Mouse (Mus musculus): Measurements from ENCODE around the gene Gm10320. TPM values are rescaled to one million over a fixed set of nuclear protein-coding genes. Genes with fewer than 3 reads are reported as not detected.

The Gm10320 gene
- total RNA-seq, 2 experiments from 2014 or later = not detected

GRCm38 (mm10) chr13:98504181-98504660 is 12.4 kb upstream of the Gm10320 start:
- peak in 1 of 2 experiments; percentile 14 for DNase-seq

GRCm38 (mm10) chr13:98503601-98504000 is 11.8 kb upstream of the Gm10320 start:
- peak in 1 of 2 experiments; percentile 10 for DNase-seq
- intact Hi-C loops (cut with DNase I) = loop anchor here (5.0 kb wide), 2 partner anchors 84 to 151 kb away; partner anchors contain the start of gene Foxd1

More at GRCm38 (mm10) chr13:98504181-98504660, 12.4 kb upstream of the Gm10320 start:
- intact Hi-C loops (cut with DNase I) = loop anchor here (5.0 kb wide), 2 partner anchors 83 to 152 kb away; partner anchors contain the start of gene Foxd1

GRCm38 (mm10) chr13:98502813-98503341 is 11.1 kb upstream of the Gm10320 start:
- intact Hi-C loops (cut with DNase I) = loop anchor here (5.0 kb wide), 2 partner anchors 84 to 151 kb away; partner anchors contain the start of gene Foxd1

GRCm38 (mm10) chr13:98502236-98502812 is 10.5 kb upstream of the Gm10320 start:
- intact Hi-C loops (cut with DNase I) = loop anchor here (5.0 kb wide), 2 partner anchors 85 to 150 kb away; partner anchors contain the start of gene Foxd1
- DNase-seq = peak in 1 of 2 experiments; percentile 7

More at GRCm38 (mm10) chr13:98502813-98503341, 11.1 kb upstream of the Gm10320 start:
- DNase-seq = peak in 1 of 2 experiments; percentile 18

GRCm38 (mm10) chr13:98501321-98501720 is 9.5 kb upstream of the Gm10320 start:
- intact Hi-C loops (cut with DNase I) = loop anchor here (5.0 kb wide), 2 partner anchors 86 to 149 kb away; partner anchors contain the start of gene Foxd1

GRCm38 (mm10) chr13:98500471-98501125 is 8.8 kb upstream of the Gm10320 start:
- intact Hi-C loops (cut with DNase I) = loop anchor here (5.0 kb wide), 2 partner anchors 87 to 148 kb away; partner anchors contain the start of gene Foxd1
- DNase-seq = no peak

More at GRCm38 (mm10) chr13:98501321-98501720, 9.5 kb upstream of the Gm10320 start:
- no peak for DNase-seq

GRCm38 (mm10) chr13:98498561-98498960 is 6.8 kb upstream of the Gm10320 start:
- no peak for DNase-seq
- intact Hi-C loops (cut with DNase I) = no loop called here

- intact Hi-C loops (cut with DNase I) = no loop called here
- DNase-seq = no peak
These were observed 6.3 kb upstream of the Gm10320 start for GRCm38 (mm10) chr13:98498080-98498479.

GRCm38 (mm10) chr13:98496917-98497870 is 5.4 kb upstream of the Gm10320 start:
- intact Hi-C loops (cut with DNase I) = no loop called here
- DNase-seq = peak in 1 of 2 experiments; percentile 34

- DNase-seq = no peak
- intact Hi-C loops (cut with DNase I) = no loop called here
These were observed 2.8 kb upstream of the Gm10320 start for GRCm38 (mm10) chr13:98494492-98495064.

- DNase-seq = no peak
These were observed 911 bp upstream of the Gm10320 start for GRCm38 (mm10) chr13:98492569-98493255.

GRCm38 (mm10) chr13:98486726-98487125 is 5.1 kb downstream of the Gm10320 start:
- intact Hi-C loops (cut with DNase I) = no loop called here
- DNase-seq = no peak

More at GRCm38 (mm10) chr13:98492569-98493255, 911 bp upstream of the Gm10320 start:
- intact Hi-C loops (cut with DNase I) = no loop called here

- intact Hi-C loops (cut with DNase I) = no loop called here
- peak in 1 of 2 experiments; percentile 28 for DNase-seq
These were observed 5.6 kb downstream of the Gm10320 start for GRCm38 (mm10) chr13:98486161-98486560.

- intact Hi-C loops (cut with DNase I) = no loop called here
- peak in 1 of 2 experiments; percentile 25 for DNase-seq
These were observed 6.4 kb downstream of the Gm10320 start for GRCm38 (mm10) chr13:98485440-98485839.

GRCm38 (mm10) chr13:98477991-98478390 is 13.8 kb downstream of the Gm10320 start:
- DNase-seq = no peak
- intact Hi-C loops (cut with DNase I) = no loop called here

- peak; percentile 27 to 35 for DNase-seq
- intact Hi-C loops (cut with DNase I) = no loop called here
These were observed 14.8 kb downstream of the Gm10320 start for GRCm38 (mm10) chr13:98476839-98477495.

GRCm38 (mm10) chr13:98476175-98476838 is 15.5 kb downstream of the Gm10320 start:
- peak; percentile 26 to 27 for DNase-seq
- intact Hi-C loops (cut with DNase I) = no loop called here

- DNase-seq = no peak
- intact Hi-C loops (cut with DNase I) = no loop called here
These were observed 16.1 kb downstream of the Gm10320 start for GRCm38 (mm10) chr13:98475681-98476080.
